Mouse (Mus musculus): ENCODE measurements around the gene Hmg20b.

- TF ChIP-seq CTCF (IDR thresholded peaks at IDR 0.05), result no peak
- TF ChIP-seq POLR2A (IDR thresholded peaks at IDR 0.05; ENCODE audit: insufficient read depth, low read depth, low read length), result 0 out of 2 replicates have a peak, but pooled peaks have one; percentile 22
- TF ChIP-seq EP300 (IDR thresholded peaks at IDR 0.05; ENCODE audit: insufficient read depth, low read depth, low read length), result peak; percentile 66; the same call in 1 of the 2 replicates
Measured at GRCm38 (mm10) chr10:81330007-81330406, 20.3 kb downstream of the Hmg20b start.

Measured in heart, adult 2 months (tissue).